Mouse (Mus musculus) midbrain, embryonic 11.5 days (tissue): ENCODE results near the gene Kcnab3. TPM values are rescaled to one million over a fixed set of nuclear protein-coding genes. Genes with fewer than 3 reads are reported as not detected.

ENCODE experiments used
- ATAC-seq: fragments of 200-750 bp; cut with Nextera tagmentation; 2 replicates; pipeline ENCODE4 v1.8.0; 2017; ENCODE audit warnings: moderate TSS enrichment, moderate library complexity; ENCODE audit not compliant: low FRiP score
- DNase-seq: peaks from one replicate; pipeline ENCODE4 v3.0.0; 2015; ENCODE audit warnings: low spot score; ENCODE audit errors: missing footprints
- H3K27ac ChIP-seq: fragments of 300-500 bp; sonication (generic); 2 replicates; pipeline ENCODE4 v1.5.1; 2014; ENCODE audit warnings: low read depth, low read length
- H3K27me3 ChIP-seq: fragments of 300-500 bp; sonication (generic); 2 replicates; pipeline ENCODE4 v1.6.1; 2014; ENCODE audit warnings: mild to moderate bottlenecking, low read length, moderate library complexity, mixed read lengths; ENCODE audit not compliant: control insufficient read depth, insufficient read depth
- H3K36me3 ChIP-seq: fragments of 300-500 bp; sonication (generic); 2 replicates; pipeline ENCODE4 v1.6.1; 2014; ENCODE audit warnings: mild to moderate bottlenecking, low read length, moderate library complexity, mixed read lengths; ENCODE audit not compliant: control insufficient read depth, insufficient read depth
- H3K4me1 ChIP-seq: fragments of 300-500 bp; sonication (generic); 2 replicates; pipeline ENCODE4 v1.6.1; 2014; ENCODE audit warnings: low read length; ENCODE audit not compliant: control insufficient read depth, insufficient read depth
- H3K4me2 ChIP-seq: fragments of 300-500 bp; sonication (generic); 2 replicates; pipeline ENCODE4 v1.6.1; 2014; ENCODE audit warnings: mild to moderate bottlenecking, moderate library complexity
- H3K4me3 ChIP-seq: fragments of 300-500 bp; sonication (generic); 2 replicates; pipeline ENCODE4 v1.5.1; 2014; ENCODE audit warnings: low read depth, low read length
- H3K9ac ChIP-seq: fragments of 300-500 bp; sonication (generic); 2 replicates; pipeline ENCODE4 v1.6.1; 2014; ENCODE audit warnings: low read length
- H3K9me3 ChIP-seq: fragments of 300-500 bp; sonication (generic); 2 replicates; pipeline ENCODE4 v1.6.1; 2016; ENCODE audit warnings: low read length; ENCODE audit not compliant: control insufficient read depth
- WGBS: fragments of 180-500 bp; shearing (Covaris S2); extraction: QIAGEN DNeasy Blood & Tissue Kit; methylation state at CpG from one replicate; pipeline ENCODE4 v1.1.7; 2014; 5-methylcytosine and 5-hydroxymethylcytosine counted together
- polyA plus RNA-seq: library from polyadenylated mRNA; unstranded; fragments of >200 nt; fragmentation: Nextera tagmentation; extraction: Ambion mirVana; gene quantifications from 2 replicates; pipeline ENCODE4 v1.2.1, GENCODE M21; 2014

The Kcnab3 gene
- polyA plus RNA-seq, 1 experiment from 2014 or later, result 2.9 TPM

DNA sequence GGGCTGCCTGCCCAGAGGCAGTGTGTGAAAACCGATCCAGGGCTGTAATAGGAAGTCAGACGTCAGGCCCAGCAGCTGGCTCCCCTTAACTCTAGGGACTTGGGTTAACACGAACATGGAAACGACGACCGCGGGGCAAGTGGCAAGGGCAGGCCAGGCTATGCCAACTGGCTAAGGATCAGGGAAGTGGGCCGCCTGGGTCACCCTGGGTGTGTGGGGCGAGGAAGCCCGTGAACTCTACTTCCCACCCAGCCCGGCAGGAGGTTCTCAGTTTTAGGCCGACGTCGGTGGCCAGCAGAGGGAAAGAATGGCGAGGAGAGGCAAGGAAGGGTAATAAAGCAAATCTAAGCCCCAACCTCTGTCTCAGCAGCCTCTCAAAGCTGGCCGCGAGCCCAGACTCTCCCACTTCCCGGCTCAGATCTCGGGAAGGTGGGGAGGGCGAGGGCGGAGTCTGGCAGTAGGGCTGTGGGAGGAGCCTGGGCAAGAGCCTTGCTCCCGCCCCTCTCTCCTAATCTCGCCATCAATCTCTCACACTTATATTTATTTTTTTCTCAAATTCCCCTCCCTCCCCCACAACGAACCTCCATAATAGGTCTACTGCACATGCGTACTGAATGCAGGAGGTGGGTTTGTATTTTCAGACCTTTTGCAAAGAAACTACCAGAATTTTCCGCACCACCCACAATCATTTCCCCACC lies 40.2 kb downstream of the Kcnab3 start:
- Histone ChIP-seq H3K9ac (peak overlapping the region; percentile 99), H3K27ac (peak overlapping the region; percentile 99), H3K27me3 (no peaks in the 10 kb centered on the region), H3K9me3 (no peaks in the 10 kb centered on the region), H3K4me2 (peak overlapping the region; percentile 94), H3K4me1 (peaks cover 45% of the 10 kb centered on the region), H3K4me3 (peak overlapping the region; percentile 97), H3K36me3 (no peaks in the 10 kb centered on the region; the same call in 1 of the 2 replicates)
- DNase-seq (peak; percentile 97), ATAC-seq (peak; percentile 83)
- 1% methylated on average over 26 of the region's 26 CpGs for WGBS

DNA sequence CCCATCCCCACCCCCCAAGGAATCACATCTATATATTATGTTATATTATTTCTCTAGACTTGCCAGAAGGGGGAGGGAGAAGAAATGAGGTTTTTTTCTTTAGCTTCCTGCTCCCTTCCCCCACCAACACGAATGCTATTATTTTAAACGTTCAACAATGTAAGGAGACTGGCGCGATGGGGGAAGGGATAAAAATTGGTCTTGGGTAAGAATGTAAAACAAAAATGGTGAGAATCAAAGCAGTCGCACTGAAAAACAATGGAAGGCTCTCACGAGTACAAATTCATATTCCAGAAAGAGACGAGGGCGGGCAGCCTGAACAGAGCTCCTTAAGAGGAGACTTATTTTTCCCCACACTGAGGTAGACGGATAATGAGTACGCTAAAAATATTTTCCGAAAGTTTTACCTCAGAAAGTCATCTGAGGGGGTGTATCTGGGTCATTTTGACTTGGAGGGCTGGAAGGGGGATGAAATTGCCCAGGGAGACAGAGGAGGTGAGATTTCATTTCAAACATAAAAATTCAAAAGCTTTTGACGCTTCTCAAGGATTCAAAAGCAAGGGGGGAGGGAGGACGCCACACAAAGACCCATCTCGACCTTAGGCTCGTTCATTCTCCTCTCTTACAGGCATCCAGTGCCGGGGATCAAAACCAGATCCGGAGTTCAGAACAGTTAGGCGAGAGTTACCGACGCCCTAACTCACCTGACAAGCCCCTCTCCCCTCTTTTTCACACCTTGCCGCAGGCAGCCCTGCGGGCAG lies 41.0 kb downstream of the Kcnab3 start:
- Histone ChIP-seq H3K4me3 (peak overlapping the region; percentile 97), H3K9me3 (no peaks in the 10 kb centered on the region), H3K27ac (peak overlapping the region; percentile 99), H3K9ac (peak overlapping the region; percentile 99), H3K4me1 (peaks cover 50% of the 10 kb centered on the region), H3K36me3 (no peaks in the 10 kb centered on the region; the same call in 1 of the 2 replicates), H3K27me3 (no peaks in the 10 kb centered on the region), H3K4me2 (peak overlapping the region; percentile 94)
- under 1% methylated on average over 22 of the region's 22 CpGs for WGBS
- DNase-seq (peak; percentile 96), ATAC-seq (no peak)

DNA sequence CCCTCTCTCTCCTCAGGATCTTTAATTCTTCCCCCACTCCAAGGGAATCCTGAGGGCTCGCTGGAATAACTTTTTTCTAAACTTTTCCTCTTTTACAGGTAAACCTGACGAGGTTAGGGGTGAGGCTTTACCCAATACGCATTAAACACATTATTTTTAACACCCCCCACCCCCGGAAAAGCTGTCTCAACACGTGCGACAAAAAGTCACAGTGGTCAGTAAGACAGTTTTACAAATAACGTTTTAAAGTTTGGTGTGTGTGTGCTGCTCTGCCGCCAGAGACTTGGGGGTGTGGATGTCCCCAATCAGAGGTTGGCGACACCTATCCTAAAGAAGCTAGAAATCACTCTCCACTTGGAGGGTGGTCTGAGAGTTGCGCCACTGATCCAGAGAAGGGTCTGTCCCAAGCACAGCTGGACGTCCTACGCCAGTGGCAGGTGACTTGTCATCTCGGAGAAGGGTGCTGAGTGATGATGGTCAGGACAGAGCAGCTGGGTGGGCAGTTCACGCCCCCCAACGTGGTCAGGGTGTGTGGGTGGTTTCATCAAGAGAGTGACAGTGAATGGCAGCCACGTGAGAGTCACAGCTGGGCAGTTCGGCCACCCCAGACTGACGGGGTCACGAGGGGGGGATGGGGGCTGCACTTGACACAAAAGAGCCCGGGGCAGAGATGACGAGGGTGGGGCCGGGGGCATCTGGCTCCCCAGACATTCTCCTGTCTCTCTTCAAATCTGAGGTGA lies 41.7 kb downstream of the Kcnab3 start:
- no peaks in the 10 kb centered on the region; the same call in 1 of the 2 replicates for H3K9me3 ChIP-seq
- WGBS, result under 1% methylated on average over 22 of the region's 22 CpGs
- peaks cover 50% of the 10 kb centered on the region for H3K4me1 ChIP-seq
- peak overlapping the region; percentile 94 for H3K4me2 ChIP-seq
- DNase-seq (peak; percentile 97), ATAC-seq (peak; percentile 59)
- peak overlapping the region; percentile 99 for H3K9ac ChIP-seq
- peak overlapping the region; percentile 97 for H3K4me3 ChIP-seq
- H3K36me3 ChIP-seq, result no peaks in the 10 kb centered on the region; the same call in 1 of the 2 replicates
- peak overlapping the region; percentile 99 for H3K27ac ChIP-seq
- no peaks in the 10 kb centered on the region for H3K27me3 ChIP-seq

DNA sequence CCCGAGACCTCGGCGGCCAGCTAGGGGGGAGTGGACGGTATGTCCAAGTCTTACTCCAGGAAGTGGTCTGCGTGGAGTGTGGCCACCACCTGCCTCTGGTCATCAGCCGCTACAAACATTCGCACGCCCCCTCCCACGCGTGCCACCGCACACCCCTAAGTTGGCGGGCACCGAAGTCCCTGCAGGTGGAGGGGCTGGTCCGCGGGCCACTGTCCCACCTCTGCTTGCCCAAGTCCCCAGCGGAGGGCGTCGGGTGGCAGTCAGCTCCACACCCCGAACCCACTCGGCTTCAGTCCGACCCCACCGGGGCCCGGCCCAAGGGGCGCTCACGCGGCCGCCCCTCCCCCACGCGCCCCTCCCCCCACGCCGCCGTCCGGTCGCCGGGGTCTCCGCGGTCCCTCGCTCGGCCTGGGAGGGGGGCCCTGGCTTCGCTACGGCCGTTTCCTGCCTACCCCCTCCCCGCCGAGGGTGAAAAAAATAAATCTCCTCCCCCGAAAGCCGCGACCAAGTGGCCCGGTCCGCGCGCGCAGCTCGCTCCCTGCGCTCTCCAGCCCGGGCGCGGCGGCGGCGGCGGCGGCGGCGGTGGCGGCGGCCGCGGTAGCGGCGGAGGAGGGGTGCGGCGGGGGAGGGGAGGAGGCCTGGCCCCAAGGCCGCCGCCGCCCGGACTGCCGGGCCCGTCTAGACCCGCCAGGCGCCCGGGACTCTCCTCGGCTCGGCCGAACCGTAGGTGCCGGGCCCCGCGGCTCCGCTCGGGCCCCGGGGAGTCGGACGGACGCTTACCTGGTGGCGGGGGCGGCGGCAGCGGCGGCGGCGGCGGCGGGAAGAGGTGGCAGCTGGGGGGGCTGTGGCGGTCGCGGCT lies 42.5 kb downstream of the Kcnab3 start:
- Histone ChIP-seq H3K27ac (peak overlapping the region; percentile 99), H3K9ac (peak overlapping the region; percentile 99), H3K4me2 (peak overlapping the region; percentile 94), H3K27me3 (no peaks in the 10 kb centered on the region), H3K4me3 (peak overlapping the region; percentile 97), H3K36me3 (no peaks in the 10 kb centered on the region; the same call in 1 of the 2 replicates), H3K4me1 (peaks cover 50% of the 10 kb centered on the region), H3K9me3 (no peaks in the 10 kb centered on the region; the same call in 1 of the 2 replicates)
- ATAC-seq (peak; percentile 61), DNase-seq (peak; percentile 95)
- WGBS, result under 1% methylated on average over 48 of the region's 106 CpGs

DNA sequence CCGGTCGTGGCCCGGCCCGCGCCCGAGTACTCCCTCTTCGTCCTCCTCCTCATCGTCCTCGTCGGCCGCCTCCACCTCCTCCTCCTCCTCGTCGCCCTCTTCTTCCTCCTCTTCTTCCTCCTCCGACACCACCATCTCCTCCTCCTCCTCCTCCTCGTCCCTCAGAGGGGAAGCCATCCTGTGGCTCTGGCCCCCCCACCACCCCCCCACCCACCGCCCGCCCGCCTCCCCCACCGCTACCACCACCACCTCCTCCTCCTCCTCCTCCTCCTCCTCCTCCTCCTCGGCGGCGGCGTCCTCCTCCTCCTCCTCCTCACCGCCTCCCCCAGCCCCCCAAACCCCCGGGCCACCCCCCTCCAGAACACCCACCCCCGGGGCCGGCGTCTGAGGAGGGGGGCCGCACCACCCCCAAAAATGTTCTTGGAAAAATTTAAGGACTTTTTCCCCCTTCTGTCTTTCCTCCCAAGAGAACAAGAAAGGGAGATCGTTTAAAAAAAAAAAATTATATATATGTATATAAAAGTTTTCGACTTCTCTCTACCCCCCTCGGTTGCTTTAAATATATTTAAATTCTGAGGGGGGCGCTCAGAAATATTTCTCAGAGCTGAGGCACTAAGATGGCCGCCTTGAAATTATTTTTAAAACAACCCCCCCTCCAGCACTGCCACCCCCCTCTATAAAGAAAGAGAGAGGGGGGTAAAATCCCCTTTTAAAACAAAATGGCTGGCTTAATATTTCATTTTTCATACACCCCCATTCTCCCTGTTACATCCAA lies 43.3 kb downstream of the Kcnab3 start, which contains the start of gene Chd3:
Chd3 (minus strand) TSS at position 192 of the 775 bp plus-strand sequence.
- Histone ChIP-seq H3K9ac (peak within 1 kb of the TSS; percentile 99), H3K4me2 (peak within 1 kb of the TSS; percentile 94), H3K9me3 (no peaks in the 10 kb centered on the region; the same call in 1 of the 2 replicates), H3K27ac (peak within 1 kb of the TSS; percentile 99), H3K4me3 (peak within 1 kb of the TSS; percentile 97), H3K4me1 (peaks cover 47% of the 10 kb centered on the region), H3K36me3 (no peaks in the 10 kb centered on the region; the same call in 1 of the 2 replicates), H3K27me3 (no peaks in the 10 kb centered on the region)
- WGBS, result 4% methylated on average over 15 of the region's 34 CpGs
- ATAC-seq (no peak), DNase-seq (peak; percentile 95)

DNA sequence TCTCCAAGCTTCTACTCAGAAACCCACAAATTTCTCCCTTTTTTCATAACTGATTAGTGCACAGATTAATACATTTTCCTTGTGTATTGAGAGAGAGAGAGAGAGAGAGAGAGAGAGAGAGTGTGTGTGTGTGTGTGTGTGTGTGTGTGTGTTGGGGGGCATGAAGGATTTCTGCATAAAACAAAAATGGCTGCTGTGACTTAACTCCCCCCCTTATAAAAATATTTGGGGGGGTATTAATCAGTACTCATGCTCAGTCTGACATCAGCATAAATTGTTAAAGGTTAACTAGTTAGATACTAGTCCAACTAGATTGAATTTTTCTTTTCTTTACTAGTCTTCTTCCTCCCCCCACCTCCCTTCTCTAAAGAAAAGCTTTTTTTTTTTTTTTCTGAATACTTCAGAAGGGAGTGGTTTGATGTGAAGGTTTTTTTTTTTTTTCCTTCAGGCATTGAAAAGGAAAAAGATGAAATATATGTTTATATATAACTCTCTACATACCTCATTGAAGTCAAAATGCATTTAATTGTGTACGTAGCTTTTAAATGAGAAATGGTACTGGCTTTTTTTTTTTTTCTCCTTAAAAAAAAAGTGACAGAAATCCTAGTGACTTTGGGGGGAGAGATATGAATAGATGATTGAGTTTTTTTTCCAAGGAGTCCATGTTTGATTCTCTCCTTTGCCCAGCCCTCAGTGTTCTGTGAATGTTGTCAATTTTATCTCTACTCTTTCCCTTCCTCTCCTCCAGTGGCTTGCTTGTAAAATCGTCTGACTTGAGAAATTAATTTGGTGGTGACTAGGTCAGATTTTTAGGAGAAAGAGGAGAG lies 44.1 kb downstream of the Kcnab3 start:
- ATAC-seq (no peak), DNase-seq (peak; percentile 89)
- no peaks in the 10 kb centered on the region; the same call in 1 of the 2 replicates for H3K9me3 ChIP-seq
- WGBS, result 32% methylated on average over 2 of the region's 2 CpGs
- peak overlapping the region; percentile 97 for H3K4me3 ChIP-seq
- H3K4me1 ChIP-seq, result peaks cover 39% of the 10 kb centered on the region
- no peaks in the 10 kb centered on the region for H3K36me3 ChIP-seq
- H3K27me3 ChIP-seq, result no peaks in the 10 kb centered on the region
- peak overlapping the region; percentile 94 for H3K4me2 ChIP-seq
- peak overlapping the region; percentile 99 for H3K27ac ChIP-seq
- H3K9ac ChIP-seq, result peak overlapping the region; percentile 99

DNA sequence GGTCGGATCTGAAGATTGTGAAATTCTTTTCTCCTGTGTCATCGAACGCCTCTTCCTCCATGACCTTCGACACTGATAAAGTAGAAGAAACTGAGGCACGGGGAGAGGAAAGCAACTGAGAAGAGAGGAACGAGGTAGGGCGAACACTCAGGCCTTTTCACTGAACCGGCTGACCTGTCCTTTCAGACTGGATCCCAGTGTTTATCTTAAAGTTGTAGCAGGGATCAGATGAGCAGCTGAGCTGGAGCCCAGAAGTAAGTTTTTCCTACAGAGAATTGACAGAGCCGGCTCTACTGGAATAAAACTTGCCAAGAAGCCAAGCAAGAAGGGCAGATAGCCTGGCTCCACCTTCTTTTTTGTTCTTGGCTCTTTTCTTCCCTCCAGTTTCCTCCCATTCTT lies 44.8 kb downstream of the Kcnab3 start:
- no peaks in the 10 kb centered on the region for H3K36me3 ChIP-seq
- H3K9ac ChIP-seq, result peak overlapping the region; percentile 36; the same call in 1 of the 2 replicates
- peak; percentile 89 for DNase-seq
- peak overlapping the region; percentile 36 for H3K4me2 ChIP-seq
- ATAC-seq, result no peak
- no peaks in the 10 kb centered on the region for H3K27me3 ChIP-seq
- 11% methylated on average over 9 of the region's 9 CpGs for WGBS
- H3K4me1 ChIP-seq, result peaks cover 33% of the 10 kb centered on the region
- H3K27ac ChIP-seq, result peak overlapping the region; percentile 62
- no peaks in the 10 kb centered on the region; the same call in 1 of the 2 replicates for H3K9me3 ChIP-seq
- H3K4me3 ChIP-seq, result 0 out of 2 replicates have a peak overlapping the region, but pooled peaks have one; percentile 1
